Mouse (Mus musculus): ENCODE measurements at regions not wholly inside any gene's neighbourhood (a gene's known extent, or its start where the extent isn't known, plus 50 kb on each side); places are given as distances from the start of the nearest gene placed in this dataset.

- no peak for DNase-seq (ENCODE audit: low spot score in 2 of 2)
- intact Hi-C loops (cut with DNase I) = no loop called here
Observed at GRCm38 (mm10) chr5:52920251-52920650, 86.4 kb downstream of the Anapc4 start.

GRCm38 (mm10) chr5:52920722-52921264, 87.0 kb downstream of the Anapc4 start:
- no peak for DNase-seq (ENCODE audit: low spot score in 2 of 2)
- intact Hi-C loops (cut with DNase I) = no loop called here

GRCm38 (mm10) chr5:52925006-52925405, 91.2 kb downstream of the Anapc4 start:
- no peak for DNase-seq (ENCODE audit: low spot score in 2 of 2)
- intact Hi-C loops (cut with DNase I) = no loop called here

DNA sequence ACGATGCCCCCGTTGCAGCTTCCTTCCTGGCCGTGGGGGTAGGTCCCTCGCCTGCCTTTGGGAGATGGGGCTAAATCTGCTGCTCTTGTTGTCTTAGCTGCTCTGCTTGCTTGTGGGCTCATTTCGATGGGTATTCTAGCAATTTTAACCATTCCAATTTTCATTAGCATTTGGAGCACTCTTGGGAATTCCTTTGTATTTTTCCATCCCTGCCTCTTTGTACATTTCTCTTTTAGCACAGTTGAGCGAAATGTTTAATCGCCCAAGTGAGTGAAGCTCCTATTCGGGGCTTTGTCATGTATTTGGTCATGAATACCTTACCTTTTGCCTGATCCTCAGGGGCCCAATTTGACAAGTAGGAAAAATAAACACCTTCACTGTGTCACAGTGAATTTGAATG, 95.9 kb downstream of the Anapc4 start:
- DNase-seq (ENCODE audit: low spot score in 2 of 2) = no peak
- intact Hi-C loops (cut with DNase I) = no loop called here

DNA sequence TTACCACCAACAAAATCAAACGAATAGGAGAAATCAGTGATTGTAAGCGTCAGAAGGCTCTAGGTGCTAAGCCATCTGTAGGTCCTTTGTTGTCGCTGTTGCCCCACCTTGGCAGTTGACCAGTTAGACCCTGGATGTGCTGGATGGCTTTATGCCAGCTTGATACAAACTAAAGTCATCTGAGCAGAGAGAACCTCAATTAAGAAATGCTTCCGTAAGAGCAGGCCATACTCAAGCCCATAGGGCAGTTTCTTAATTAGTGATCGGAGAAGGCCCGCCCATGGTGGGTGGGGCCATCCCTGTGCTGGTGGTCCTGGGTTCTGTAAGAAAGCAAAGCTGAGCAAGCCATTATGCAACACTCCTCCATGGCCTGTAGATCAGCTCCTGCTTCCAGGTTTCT, 99.5 kb downstream of the Anapc4 start:
- intact Hi-C loops (cut with DNase I) = no loop called here
- no peak for DNase-seq (ENCODE audit: low spot score in 2 of 2)

DNA sequence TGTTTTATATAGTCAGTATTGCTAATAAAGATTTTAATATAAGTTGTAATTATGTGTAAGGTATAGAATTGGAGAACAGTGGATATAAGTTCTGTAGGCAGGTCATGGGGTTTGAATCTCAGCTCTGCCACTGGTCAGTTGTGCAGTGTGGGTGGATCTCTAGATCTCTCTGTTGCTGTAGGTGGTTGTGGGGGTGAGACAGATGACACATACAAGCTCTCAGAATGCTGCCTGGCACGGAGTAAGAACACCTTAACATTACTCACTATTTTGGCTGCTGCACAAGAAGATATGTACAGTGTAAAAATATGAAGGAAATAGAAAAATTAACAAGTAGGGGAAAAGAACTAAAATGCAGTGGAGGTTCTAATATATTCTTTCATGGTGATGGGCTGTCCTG, 100.3 kb upstream of the Slc34a2 start:
- intact Hi-C loops (cut with DNase I) = no loop called here
- DNase-seq (ENCODE audit: low spot score in 2 of 2) = peak; percentile 17 to 23

- DNase-seq (ENCODE audit: low spot score in 2 of 2) = no peak
- intact Hi-C loops (cut with DNase I) = no loop called here
Observed at GRCm38 (mm10) chr5:52939994-52940393, 97.9 kb upstream of the Slc34a2 start.

DNA sequence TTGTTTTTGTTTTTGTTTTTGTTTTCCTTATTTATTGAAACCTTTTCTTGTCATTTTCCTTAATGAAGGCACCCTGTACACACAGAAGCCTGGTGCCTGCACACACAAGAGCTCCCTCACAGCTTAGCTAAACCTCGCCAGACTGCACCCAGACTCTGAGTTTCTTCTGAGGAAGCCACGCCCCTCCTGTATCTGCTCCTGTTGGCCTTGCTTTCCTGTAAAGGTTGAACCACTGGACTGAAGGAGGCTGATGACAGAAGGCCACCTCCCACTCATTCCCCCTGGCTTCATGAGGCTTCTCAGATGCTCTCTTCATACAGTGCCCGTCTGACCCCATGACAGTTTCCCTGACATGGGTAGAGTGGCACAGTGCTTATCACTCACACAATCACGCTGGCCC, 97.2 kb upstream of the Slc34a2 start:
- no peak for DNase-seq (ENCODE audit: low spot score in 2 of 2)

GRCm38 (mm10) chr5:52953875-52954274, 84.0 kb upstream of the Slc34a2 start:
- intact Hi-C loops (cut with DNase I) = no loop called here
- no peak for DNase-seq (ENCODE audit: low spot score in 2 of 2)

More for the DNA sequence above, 97.2 kb upstream of the Slc34a2 start:
- intact Hi-C loops (cut with DNase I) = no loop called here

- intact Hi-C loops (cut with DNase I) = no loop called here
Observed at GRCm38 (mm10) chr5:52954713-52955112, 83.2 kb upstream of the Slc34a2 start.

DNA sequence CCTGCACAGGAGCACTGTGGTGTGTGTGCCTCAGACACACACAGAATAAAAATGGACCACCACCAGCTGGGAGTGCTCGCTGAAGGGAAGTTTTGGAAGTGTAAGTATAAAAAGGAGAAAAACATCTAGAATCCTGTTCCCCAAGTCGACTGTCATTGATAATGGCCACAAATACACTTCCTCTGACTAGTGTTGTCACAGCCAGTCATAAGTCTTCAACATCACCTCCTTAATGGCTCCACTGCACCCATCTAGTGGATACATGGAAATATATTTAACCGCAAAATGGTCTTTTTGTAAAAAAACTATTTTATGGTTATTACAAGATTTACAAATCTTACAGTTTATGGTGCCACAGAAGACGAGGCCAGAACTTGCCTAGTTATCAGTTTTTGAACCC, 73.7 kb upstream of the Slc34a2 start:
- DNase-seq (ENCODE audit: low spot score in 2 of 2) = no peak
- intact Hi-C loops (cut with DNase I) = no loop called here

More at GRCm38 (mm10) chr5:52954713-52955112, 83.2 kb upstream of the Slc34a2 start:
- DNase-seq (ENCODE audit: low spot score in 2 of 2) = no peak

DNA sequence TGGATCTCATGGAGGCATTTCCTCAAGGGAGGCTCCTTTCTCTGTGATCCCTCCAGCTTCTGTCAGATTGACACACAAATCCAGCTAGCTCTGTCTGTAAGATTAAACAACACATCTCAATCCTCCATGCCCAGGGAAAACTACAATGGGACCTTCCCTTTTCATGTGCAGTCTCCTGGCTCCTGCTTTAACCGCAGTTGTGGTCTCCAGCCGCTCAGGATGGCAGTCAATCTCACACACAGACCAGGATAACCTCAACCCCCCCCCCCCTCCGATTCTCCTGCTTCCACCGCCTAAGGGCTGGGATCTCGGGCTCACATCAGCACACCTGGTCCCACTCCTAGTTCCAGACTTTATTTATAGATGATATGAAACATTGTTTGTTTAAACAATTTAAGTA, 66.1 kb upstream of the Slc34a2 start:
- intact Hi-C loops (cut with DNase I) = no loop called here
- no peak for DNase-seq (ENCODE audit: low spot score in 2 of 2)

DNA sequence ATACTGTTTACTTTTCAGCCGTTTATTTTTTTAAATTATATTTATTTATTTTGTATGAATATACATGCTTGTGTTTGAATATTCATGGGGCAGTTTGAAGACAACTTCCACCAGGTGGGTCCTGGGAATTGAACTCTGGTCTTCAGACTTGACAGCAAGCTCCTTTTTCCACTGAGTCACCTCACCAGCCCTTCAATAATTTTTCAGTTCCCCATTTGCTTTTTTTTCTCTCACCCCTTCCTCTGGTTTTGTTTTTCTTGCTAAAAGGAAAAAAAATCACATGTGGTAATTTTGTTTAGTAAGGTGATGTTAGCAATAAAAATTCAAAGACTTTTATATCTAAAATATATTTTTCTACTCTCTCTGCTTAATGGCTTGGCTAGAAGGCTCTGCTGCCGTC, 64.9 kb upstream of the Slc34a2 start:
- intact Hi-C loops (cut with DNase I) = no loop called here
- no peak for DNase-seq (ENCODE audit: low spot score in 2 of 2)

GRCm38 (mm10) chr5:52975557-52976088, 62.3 kb upstream of the Slc34a2 start:
- DNase-seq (ENCODE audit: low spot score in 2 of 2) = no peak
- intact Hi-C loops (cut with DNase I) = no loop called here

DNA sequence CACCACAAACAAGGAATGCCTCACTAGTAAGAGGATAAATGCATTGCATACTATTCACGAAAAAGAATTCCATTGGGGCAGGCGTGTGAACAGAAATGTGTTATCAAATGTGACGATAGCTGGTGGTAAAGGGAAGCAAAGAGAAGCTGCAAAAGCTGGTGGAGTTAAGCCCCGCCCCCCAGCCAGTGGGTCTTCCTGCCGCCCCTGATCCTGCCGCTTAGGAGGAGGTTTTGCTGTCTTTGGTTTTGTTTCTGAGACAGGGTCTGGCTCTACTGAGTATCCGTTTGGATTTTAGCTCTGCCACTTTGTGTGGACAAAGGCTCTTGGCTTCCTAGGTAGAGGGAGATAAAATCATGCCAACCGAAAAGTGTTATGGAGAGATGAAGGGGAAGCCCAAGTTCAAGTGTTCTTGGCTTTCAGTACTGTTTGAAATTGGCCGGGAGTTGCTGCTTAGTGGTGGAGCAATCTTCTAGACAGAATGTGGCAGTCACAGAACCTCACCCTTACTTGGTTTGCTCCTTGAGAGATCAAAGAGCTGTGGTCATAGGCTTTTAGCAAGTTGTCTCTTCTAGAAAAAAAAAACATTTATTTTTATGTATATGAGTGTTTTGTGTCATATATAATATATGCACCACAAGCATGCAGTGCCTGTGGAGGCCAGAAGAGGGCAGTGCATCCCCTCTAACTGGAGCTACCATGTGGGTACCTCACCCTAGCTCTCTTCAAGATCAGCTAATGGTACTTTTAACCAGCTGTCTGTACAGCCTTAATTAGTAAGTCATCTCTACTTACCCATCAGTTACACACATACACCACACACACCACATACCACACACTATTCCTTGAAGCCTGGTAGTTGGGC, 59.8 kb upstream of the Slc34a2 start:
- intact Hi-C loops (cut with DNase I) = no loop called here
- DNase-seq (ENCODE audit: low spot score in 2 of 2) = no peak

DNA sequence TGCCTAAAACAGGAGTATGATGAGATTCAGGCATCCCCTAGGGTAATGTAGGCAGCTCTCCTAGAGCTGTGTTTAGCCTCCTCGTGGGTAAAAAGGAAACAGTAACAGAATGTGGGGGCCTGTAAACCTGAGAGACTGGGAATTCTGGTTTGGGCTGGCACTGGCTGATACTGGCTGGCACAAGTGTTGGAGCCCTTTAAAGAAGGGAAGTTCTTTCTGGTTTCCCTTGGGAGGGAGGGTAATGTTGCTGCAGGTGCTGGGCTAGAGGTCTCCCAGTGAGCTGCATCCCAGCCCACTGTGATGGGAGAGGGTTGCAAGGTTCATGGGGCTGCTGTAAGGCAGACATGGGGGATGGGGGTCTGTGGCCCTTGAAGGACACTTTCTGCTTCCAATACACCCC, 58.4 kb upstream of the Slc34a2 start:
- DNase-seq (ENCODE audit: low spot score in 2 of 2) = no peak
- intact Hi-C loops (cut with DNase I) = no loop called here

- intact Hi-C loops (cut with DNase I) = no loop called here
Observed at GRCm38 (mm10) chr5:52982056-52982455, 55.8 kb upstream of the Slc34a2 start.

DNA sequence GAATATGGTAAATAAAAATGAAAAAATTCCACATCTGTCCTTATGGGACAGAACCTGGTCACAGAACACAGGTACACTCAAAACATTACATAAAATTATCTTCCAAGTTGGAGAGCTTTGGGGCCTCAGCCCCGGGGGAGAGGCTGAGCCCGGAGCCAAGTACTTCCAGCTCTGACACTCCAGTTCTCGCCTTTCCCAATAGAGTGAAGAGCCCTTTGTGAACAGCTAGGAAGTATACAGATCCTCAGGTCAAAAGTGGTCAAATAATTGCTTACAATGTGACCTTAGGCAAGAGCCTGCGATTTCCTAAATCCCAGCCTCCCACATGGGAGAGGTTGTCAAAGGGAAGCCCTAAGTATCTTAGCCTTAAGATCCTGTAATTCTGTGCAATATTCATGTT, 55.1 kb upstream of the Slc34a2 start:
- intact Hi-C loops (cut with DNase I) = no loop called here
- DNase-seq (ENCODE audit: low spot score in 2 of 2) = no peak

More at GRCm38 (mm10) chr5:52982056-52982455, 55.8 kb upstream of the Slc34a2 start:
- peak; percentile 16 to 37 for DNase-seq (ENCODE audit: low spot score in 2 of 2)
